Mouse (Mus musculus): ENCODE results near the gene Pdk1.

Pdk1 gene

GRCm38 (mm10) chr2:71938716-71939393, 65.8 kb downstream of the Pdk1 start:
- no peak for DNase-seq (ENCODE audit: low spot score in 2 of 2)

GRCm38 (mm10) chr2:71941005-71941720, 68.1 kb downstream of the Pdk1 start:
- no peak for DNase-seq (ENCODE audit: low spot score in 2 of 2)

- no peak for DNase-seq (ENCODE audit: low spot score in 2 of 2)
These were observed 68.7 kb downstream of the Pdk1 start for GRCm38 (mm10) chr2:71941721-71942087.

GRCm38 (mm10) chr2:71951212-71951611, 78.2 kb downstream of the Pdk1 start:
- DNase-seq (ENCODE audit: low spot score in 2 of 2): no peak

Data from right cerebral cortex, postnatal 36 days (tissue).